Mouse (Mus musculus) ovary, postnatal 10 days (tissue): ENCODE data around the gene Lpcat4.

ENCODE experiments used
- DNase-seq: peaks from one replicate; pipeline ENCODE4 v3.0.0; 2022; ENCODE audit warnings: low spot score

Lpcat4 gene

GRCm38 (mm10) chr2:112239212-112239934 lies at the start of gene Lpcat4:
Lpcat4 (plus strand) TSS chr2:112239468.
- peak; percentile 88 for DNase-seq

GRCm38 (mm10) chr2:112196859-112197258 lies 42.4 kb upstream of the Lpcat4 start:
- DNase-seq, result no peak

GRCm38 (mm10) chr2:112203056-112203455 lies 36.2 kb upstream of the Lpcat4 start:
- DNase-seq, result no peak

GRCm38 (mm10) chr2:112210142-112210541 lies 29.1 kb upstream of the Lpcat4 start:
- DNase-seq, result no peak

GRCm38 (mm10) chr2:112210699-112211098 lies 28.6 kb upstream of the Lpcat4 start:
- DNase-seq, result no peak

GRCm38 (mm10) chr2:112215977-112216376 lies 23.3 kb upstream of the Lpcat4 start:
- no peak for DNase-seq

- DNase-seq, result no peak
Measured at GRCm38 (mm10) chr2:112217614-112218013, 21.7 kb upstream of the Lpcat4 start.

- DNase-seq, result no peak
Measured at GRCm38 (mm10) chr2:112220880-112221279, 18.4 kb upstream of the Lpcat4 start.

GRCm38 (mm10) chr2:112222607-112223006 lies 16.7 kb upstream of the Lpcat4 start:
- no peak for DNase-seq

GRCm38 (mm10) chr2:112224356-112224755 lies 14.9 kb upstream of the Lpcat4 start:
- DNase-seq, result no peak

- no peak for DNase-seq
Measured at GRCm38 (mm10) chr2:112232623-112233022, 6.6 kb upstream of the Lpcat4 start.

- DNase-seq, result no peak
Measured at GRCm38 (mm10) chr2:112236620-112237019, 2.6 kb upstream of the Lpcat4 start.

- DNase-seq, result no peak
Measured at GRCm38 (mm10) chr2:112238006-112238405, 1.3 kb upstream of the Lpcat4 start.

- DNase-seq, result no peak
Measured at GRCm38 (mm10) chr2:112239935-112240721, 860 bp downstream of the Lpcat4 start.

GRCm38 (mm10) chr2:112241787-112242186 lies 2.5 kb downstream of the Lpcat4 start:
- DNase-seq, result no peak

GRCm38 (mm10) chr2:112245307-112245706 lies 6.0 kb downstream of the Lpcat4 start:
- DNase-seq, result no peak

GRCm38 (mm10) chr2:112246193-112246592 lies 6.9 kb downstream of the Lpcat4 start:
- no peak for DNase-seq

- DNase-seq, result no peak
Measured at GRCm38 (mm10) chr2:112247323-112247722, 8.1 kb downstream of the Lpcat4 start.

GRCm38 (mm10) chr2:112249780-112250453 lies 10.6 kb downstream of the Lpcat4 start:
- DNase-seq, result no peak

GRCm38 (mm10) chr2:112254675-112255515 lies 15.6 kb downstream of the Lpcat4 start:
- no peak for DNase-seq

- DNase-seq, result no peak
Measured at GRCm38 (mm10) chr2:112259241-112259962, 20.1 kb downstream of the Lpcat4 start, which contains the start of gene Nutm1. Nutm1 (minus strand) TSS chr2:112259291.
